Mouse (Mus musculus) effector memory CD4-positive, alpha-beta T cell, adult 7 months (primary cell): ENCODE results near the gene Zgpat. TPM values are rescaled to one million over a fixed set of nuclear protein-coding genes. Genes with fewer than 3 reads are reported as not detected.

Experiments used
- polyA plus RNA-seq: library from polyadenylated mRNA; unstranded; fragments of 100-300 nt; shearing (Covaris generic); gene quantifications from one replicate; pipeline ENCODE4 v1.2.1, GENCODE M21; 2017

The Zgpat gene
- 104 TPM for polyA plus RNA-seq

DNA sequence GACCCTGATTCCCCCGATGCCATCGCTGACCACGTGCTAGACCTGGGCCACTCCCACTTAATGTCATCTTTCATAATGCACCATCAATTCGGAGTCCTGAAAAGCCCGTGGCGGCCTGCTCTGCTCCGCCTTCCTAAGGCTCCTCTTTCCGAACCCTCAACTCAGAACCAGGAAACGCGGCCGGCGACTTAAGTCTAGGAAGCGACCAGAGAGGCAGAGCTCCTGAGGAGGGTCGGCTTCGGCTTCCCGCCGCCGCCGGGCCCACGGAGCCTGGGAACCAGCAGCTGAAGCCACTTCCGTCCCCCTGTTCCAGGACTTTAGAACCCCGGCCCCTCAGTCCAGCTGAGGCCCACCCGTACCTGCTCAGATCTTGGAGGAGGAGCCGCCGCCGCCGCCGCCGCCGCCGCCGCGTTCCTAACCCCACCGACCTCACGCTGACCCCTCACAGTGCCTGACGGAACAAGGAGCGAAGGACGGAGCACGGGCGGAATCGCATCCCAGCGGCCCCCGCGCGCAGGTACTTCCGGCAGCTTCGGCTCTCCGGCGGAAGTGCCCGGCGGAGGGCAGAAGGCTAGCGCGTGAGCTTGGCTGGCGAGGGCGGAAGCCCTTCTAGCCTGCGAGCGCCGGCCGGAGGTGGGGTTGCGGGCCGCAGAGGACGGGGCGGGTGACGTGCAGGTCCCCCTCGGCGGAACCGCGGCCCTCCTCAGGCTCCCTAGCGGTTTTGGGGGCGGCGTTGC is at the start of gene Zgpat, which contains the start of gene Arfrp1:
Zgpat (plus strand) TSS at position 69 of the 737 bp plus-strand sequence.
Arfrp1 (minus strand) TSS at position 545 of the 737 bp plus-strand sequence.

DNA sequence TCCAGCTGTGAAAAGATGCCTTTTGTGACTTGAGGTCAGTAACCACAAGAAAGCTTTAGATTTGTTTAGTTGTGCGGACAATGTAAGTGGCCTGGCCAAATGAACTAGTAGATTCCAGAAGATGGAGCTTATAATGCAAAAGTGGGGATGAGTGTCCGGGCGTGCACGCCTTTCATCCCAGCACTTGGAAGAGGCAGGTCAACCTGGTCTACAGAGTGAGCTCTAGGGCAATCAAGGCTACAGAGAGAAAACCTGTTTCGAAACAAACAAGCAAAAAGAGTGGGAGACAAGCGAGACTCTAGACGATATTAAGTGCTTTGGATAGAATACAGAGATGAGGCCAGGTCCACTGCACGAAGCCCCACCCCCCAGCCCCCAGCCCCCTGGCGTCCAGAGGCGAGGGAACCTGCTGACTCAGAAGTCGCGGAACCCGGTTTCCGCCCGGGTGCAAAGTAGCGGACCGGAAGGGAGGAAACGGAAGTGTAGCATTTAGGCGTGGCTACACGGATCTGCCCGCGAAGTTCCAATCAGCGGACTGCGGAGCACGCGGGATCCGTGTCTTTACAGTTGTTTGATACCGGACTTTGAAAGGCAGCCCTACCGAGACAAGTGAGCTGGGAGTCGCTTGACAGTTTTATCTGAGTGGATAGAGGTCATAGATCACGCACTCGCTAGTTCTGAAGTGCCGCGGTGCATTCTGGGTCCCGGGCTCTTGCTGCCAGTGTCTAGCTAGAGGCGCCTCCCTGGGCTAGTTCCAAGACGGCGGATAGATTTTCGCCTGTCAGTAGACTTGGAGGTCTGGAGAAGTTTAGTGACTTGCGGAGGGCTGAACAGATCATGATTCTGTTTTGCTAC is 45.3 kb upstream of the Zgpat start, which contains the start of gene Rtel1:
Rtel1 (plus strand) TSS at position 492 of the 855 bp plus-strand sequence.

DNA sequence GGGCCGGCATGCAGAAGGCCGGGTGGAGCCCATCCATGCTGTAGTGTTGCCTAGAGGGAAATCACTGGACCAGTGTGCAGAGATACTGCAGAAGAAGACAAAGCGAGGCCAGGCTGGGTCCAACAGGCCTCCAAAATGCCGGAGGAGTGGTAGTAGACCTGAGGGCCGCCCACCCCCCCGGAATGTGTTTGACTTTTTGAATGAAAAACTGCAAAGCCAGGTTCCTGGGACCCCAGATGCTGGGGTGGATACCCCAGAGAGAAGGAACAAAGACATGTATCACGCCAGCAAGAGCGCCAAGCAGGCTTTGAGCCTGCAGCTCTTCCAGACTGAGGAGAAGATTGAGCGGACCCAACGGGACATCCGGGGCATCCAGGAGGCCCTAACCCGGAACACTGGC is 15.1 kb downstream of the Zgpat start, which contains the start of gene Lime1:
Lime1 (plus strand) TSS at position 301 of the 400 bp plus-strand sequence.

Other genes with a start within 250 kb of the Zgpat start
- 0.05 TPM for gene Kcnq2, start 229.6 kb upstream of the Zgpat start, polyA plus RNA-seq
- not detected for gene Eef1a2, start 207.9 kb upstream of the Zgpat start, polyA plus RNA-seq
- 94.3 TPM for gene Ppdpf, start 177.7 kb upstream of the Zgpat start, polyA plus RNA-seq
- gene Ptk6, start 162.1 kb upstream of the Zgpat start, polyA plus RNA-seq = not detected
- gene Srms, start 151.7 kb upstream of the Zgpat start, polyA plus RNA-seq = 0.15 TPM
- not detected for gene Fndc11, start 144.9 kb upstream of the Zgpat start, polyA plus RNA-seq
- gene Helz2, start 122.9 kb upstream of the Zgpat start, polyA plus RNA-seq = 17.3 TPM
- 30.3 TPM for gene Gmeb2, start 76.9 kb upstream of the Zgpat start, polyA plus RNA-seq
- gene Stmn3, start 50.4 kb upstream of the Zgpat start, polyA plus RNA-seq = not detected
- 74.3 TPM for gene Rtel1, start 45.2 kb upstream of the Zgpat start, polyA plus RNA-seq
- gene Arfrp1, start 476 bp downstream of the Zgpat start, polyA plus RNA-seq = 124 TPM
- gene Lime1, start 15.2 kb downstream of the Zgpat start, polyA plus RNA-seq = 350 TPM
- gene Zbtb46, start 94.5 kb downstream of the Zgpat start, polyA plus RNA-seq = 33.2 TPM
- gene Abhd16b, start 128.3 kb downstream of the Zgpat start, polyA plus RNA-seq = not detected
- 106 TPM for gene Tpd52l2, start 132.2 kb downstream of the Zgpat start, polyA plus RNA-seq
- gene Dnajc5, start 155.6 kb downstream of the Zgpat start, polyA plus RNA-seq = 146 TPM
- 104 TPM for gene Uckl1, start 220.0 kb downstream of the Zgpat start, polyA plus RNA-seq
- gene Prpf6, start 226.9 kb downstream of the Zgpat start, polyA plus RNA-seq = 96.9 TPM
- gene Zfp512b, start 227.9 kb downstream of the Zgpat start, polyA plus RNA-seq = 26.8 TPM
- gene Samd10, start 234.3 kb downstream of the Zgpat start, polyA plus RNA-seq = 12.5 TPM